Mouse (Mus musculus) forebrain, embryonic 16.5 days (tissue): ENCODE measurements around the gene Kcnj6. TPM values are rescaled to one million over a fixed set of nuclear protein-coding genes. Genes with fewer than 3 reads are reported as not detected.

Source experiments
- ATAC-seq: fragments of 200-750 bp; cut with Nextera tagmentation; 2 replicates; pipeline ENCODE4 v1.8.0; 2017; ENCODE audit warnings: mild to moderate bottlenecking, moderate library complexity
- H3K27ac ChIP-seq: fragments of 300-500 bp; sonication (generic); 2 replicates; pipeline ENCODE4 v1.5.1; 2014; ENCODE audit warnings: low read length, control low read depth
- H3K27me3 ChIP-seq: fragments of 300-500 bp; sonication (generic); replicated peaks from 2 replicates; pipeline ENCODE4 v1.6.1; 2014; ENCODE audit warnings: low read length; ENCODE audit not compliant: control insufficient read depth, insufficient read depth
- H3K36me3 ChIP-seq: fragments of 300-500 bp; sonication (generic); 2 replicates; pipeline ENCODE4 v1.6.1; 2014; ENCODE audit not compliant: control insufficient read depth, insufficient read depth
- H3K4me1 ChIP-seq: fragments of 300-500 bp; sonication (generic); replicated peaks from 2 replicates; pipeline ENCODE4 v1.6.1; 2014; ENCODE audit warnings: low read length; ENCODE audit not compliant: control insufficient read depth, insufficient read depth
- H3K4me2 ChIP-seq: fragments of 300-500 bp; sonication (generic); 2 replicates; pipeline ENCODE4 v1.6.1; 2014; ENCODE audit warnings: mild to moderate bottlenecking, low read length, control low read depth
- H3K4me3 ChIP-seq: fragments of 300-500 bp; sonication (generic); replicated peaks from 2 replicates; pipeline ENCODE4 v1.5.1; 2014; ENCODE audit warnings: mild to moderate bottlenecking, low read length, control low read depth
- H3K9ac ChIP-seq: fragments of 300-500 bp; sonication (generic); replicated peaks from 2 replicates; pipeline ENCODE4 v1.6.1; 2014; ENCODE audit warnings: low read depth, low read length, control low read depth
- H3K9me3 ChIP-seq: fragments of 300-500 bp; sonication (generic); 2 replicates; pipeline ENCODE4 v1.6.1; 2016; ENCODE audit warnings: low read length; ENCODE audit not compliant: control insufficient read depth
- WGBS: fragments of 180-500 bp; shearing (Covaris S2); extraction: QIAGEN DNeasy Blood & Tissue Kit; methylation state at CpG from one replicate; pipeline ENCODE4 v1.1.7; 2014; 5-methylcytosine and 5-hydroxymethylcytosine counted together
- polyA plus RNA-seq: library from polyadenylated mRNA; unstranded; fragments of >200 nt; fragmentation: Nextera tagmentation; extraction: Ambion mirVana; gene quantifications from 2 replicates; pipeline ENCODE4 v1.2.1, GENCODE M21; 2015

The Kcnj6 gene
- polyA plus RNA-seq, 1 experiment from 2014 or later = 1.8 TPM

DNA sequence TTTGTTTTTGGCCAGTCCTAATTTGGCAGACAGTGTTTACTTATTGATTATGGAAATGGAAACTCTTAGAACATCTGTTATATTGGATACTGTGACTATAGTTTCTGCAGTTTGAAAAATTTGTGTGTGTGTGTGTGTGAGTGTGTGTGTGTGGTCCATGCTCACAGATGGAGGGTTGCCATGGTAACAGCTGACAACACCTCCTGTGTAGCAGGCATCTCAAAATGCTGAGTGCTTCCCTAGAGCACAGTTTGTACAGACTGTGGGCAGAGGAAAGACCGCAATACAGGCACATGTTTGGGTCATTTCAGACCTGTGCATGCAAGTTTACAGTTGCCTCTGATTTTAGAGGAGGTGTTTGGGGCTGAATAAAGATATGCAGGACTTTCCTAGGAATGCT is 244.0 kb downstream of the Kcnj6 start:
- H3K4me2 ChIP-seq = no peak overlapping the region
- peaks cover 10% of the 10 kb centered on the region for H3K4me1 ChIP-seq
- H3K4me3 ChIP-seq = no peak overlapping the region
- no peak overlapping the region for H3K27ac ChIP-seq
- no peaks in the 10 kb centered on the region for H3K9me3 ChIP-seq
- no peak overlapping the region for H3K9ac ChIP-seq
- ATAC-seq = peak; percentile 77
- H3K36me3 ChIP-seq = no peaks in the 10 kb centered on the region
- WGBS = 50% methylated on average over 1 of the region's 1 CpGs
- H3K27me3 ChIP-seq = no peaks in the 10 kb centered on the region

GRCm38 (mm10) chr16:94752781-94753180 is 244.7 kb downstream of the Kcnj6 start:
- ATAC-seq = no peak
- no peak overlapping the region for H3K4me3 ChIP-seq
- H3K36me3 ChIP-seq = no peaks in the 10 kb centered on the region
- no peak overlapping the region for H3K27ac ChIP-seq
- no peak overlapping the region for H3K9ac ChIP-seq
- no peaks in the 10 kb centered on the region for H3K9me3 ChIP-seq
- WGBS = 53% methylated on average over 10 of the region's 10 CpGs
- no peaks in the 10 kb centered on the region for H3K27me3 ChIP-seq
- peaks cover 10% of the 10 kb centered on the region for H3K4me1 ChIP-seq
- no peak overlapping the region for H3K4me2 ChIP-seq

DNA sequence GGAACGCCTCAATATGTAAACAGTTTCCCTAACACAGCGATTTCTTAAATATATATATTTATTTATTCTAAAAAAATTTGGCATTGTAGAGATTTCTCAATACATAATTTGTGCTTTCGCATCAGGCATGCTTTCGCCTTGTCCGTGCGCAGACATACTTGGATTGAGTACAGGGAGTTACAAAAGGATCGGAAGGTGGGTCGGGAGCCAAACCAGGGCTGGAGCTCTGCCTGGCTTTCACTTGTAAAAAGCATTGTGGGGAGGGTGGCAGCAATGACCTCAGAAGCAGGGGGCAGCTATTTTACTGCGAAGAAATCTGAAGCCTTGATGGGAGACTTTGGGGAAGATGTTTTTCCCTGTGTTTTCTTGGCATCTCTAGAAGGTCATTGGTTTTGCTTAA is 252.5 kb downstream of the Kcnj6 start:
- Histone ChIP-seq H3K9ac (no peak overlapping the region), H3K27ac (no peak overlapping the region), H3K4me3 (no peak overlapping the region), H3K9me3 (no peaks in the 10 kb centered on the region), H3K4me1 (no peaks in the 10 kb centered on the region), H3K27me3 (no peaks in the 10 kb centered on the region), H3K36me3 (no peaks in the 10 kb centered on the region), H3K4me2 (no peak overlapping the region)
- ATAC-seq = no peak
- 71% methylated on average over 9 of the region's 9 CpGs for WGBS

GRCm38 (mm10) chr16:94743853-94744501 is 253.5 kb downstream of the Kcnj6 start:
- peak; percentile 45; the same call in 1 of the 2 replicates for ATAC-seq
- Histone ChIP-seq H3K4me1 (no peaks in the 10 kb centered on the region), H3K27me3 (no peaks in the 10 kb centered on the region), H3K4me3 (no peak overlapping the region), H3K27ac (no peak overlapping the region), H3K9me3 (no peaks in the 10 kb centered on the region), H3K9ac (no peak overlapping the region), H3K4me2 (peak overlapping the region; percentile 29; the same call in 1 of the 2 replicates), H3K36me3 (no peaks in the 10 kb centered on the region)
- WGBS = 7% methylated on average over 11 of the region's 11 CpGs

GRCm38 (mm10) chr16:94737359-94737687 is 260.2 kb downstream of the Kcnj6 start:
- Histone ChIP-seq H3K27ac (no peak overlapping the region), H3K36me3 (no peaks in the 10 kb centered on the region), H3K27me3 (no peaks in the 10 kb centered on the region), H3K9ac (no peak overlapping the region), H3K9me3 (no peaks in the 10 kb centered on the region), H3K4me1 (no peaks in the 10 kb centered on the region), H3K4me3 (no peak overlapping the region), H3K4me2 (no peak overlapping the region)
- WGBS = 100% methylated on average over 1 of the region's 1 CpGs
- ATAC-seq = no peak

DNA sequence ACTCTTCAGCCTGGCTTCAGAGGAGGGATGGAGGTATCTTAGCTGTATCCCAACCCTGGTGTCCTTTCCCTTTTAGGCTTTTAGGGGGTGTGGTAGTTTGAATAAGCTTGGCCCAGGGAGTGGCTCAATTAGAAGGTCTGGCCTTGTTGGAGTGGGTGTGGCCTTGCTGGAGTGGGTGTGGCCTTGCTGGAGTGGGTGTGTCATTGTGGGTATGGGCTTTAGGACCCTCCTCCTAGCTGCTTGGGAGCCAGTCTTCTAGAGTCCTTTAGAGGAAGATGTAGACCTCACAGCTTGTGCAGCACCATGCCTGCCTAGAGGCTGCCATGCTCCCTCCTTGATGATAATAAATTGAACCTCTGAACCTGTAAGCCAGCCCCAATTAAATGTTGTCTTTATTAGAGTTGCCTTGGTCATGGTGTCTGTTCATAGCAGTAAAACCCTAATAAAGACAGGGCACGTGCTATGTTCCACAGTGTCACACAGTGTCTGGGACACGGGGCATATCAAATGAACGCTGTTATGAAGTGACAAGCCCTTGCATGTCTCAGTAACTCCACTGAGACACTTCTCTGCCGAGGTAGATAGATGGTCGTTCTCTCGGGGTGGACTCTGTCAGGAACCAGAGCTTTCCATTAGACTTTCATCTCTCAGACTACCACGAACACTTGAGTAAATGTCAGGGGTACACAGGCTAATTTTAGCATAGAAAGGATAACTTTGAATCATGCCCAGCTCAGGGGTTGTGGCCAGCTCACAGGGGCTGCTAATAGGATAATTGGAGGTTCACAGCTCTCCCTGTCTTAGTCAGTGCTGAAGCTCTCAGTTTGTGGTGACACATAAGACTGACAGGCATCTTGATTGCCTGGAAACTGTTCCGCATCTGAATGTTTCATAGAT is 260.8 kb downstream of the Kcnj6 start:
- Histone ChIP-seq H3K27ac (no peak overlapping the region), H3K9ac (no peak overlapping the region), H3K4me2 (no peak overlapping the region), H3K4me1 (no peaks in the 10 kb centered on the region), H3K9me3 (no peaks in the 10 kb centered on the region), H3K27me3 (no peaks in the 10 kb centered on the region), H3K36me3 (no peaks in the 10 kb centered on the region), H3K4me3 (no peak overlapping the region)
- no peak for ATAC-seq
- 84% methylated on average over 8 of the region's 8 CpGs for WGBS

- H3K27ac ChIP-seq = no peak overlapping the region
- H3K27me3 ChIP-seq = no peaks in the 10 kb centered on the region
- no peak overlapping the region for H3K4me3 ChIP-seq
- H3K36me3 ChIP-seq = no peaks in the 10 kb centered on the region
- WGBS = 63% methylated on average over 3 of the region's 3 CpGs
- H3K4me2 ChIP-seq = no peak overlapping the region
- no peak for ATAC-seq
- H3K9me3 ChIP-seq = no peaks in the 10 kb centered on the region
- no peaks in the 10 kb centered on the region for H3K4me1 ChIP-seq
- no peak overlapping the region for H3K9ac ChIP-seq
These were observed 262.0 kb downstream of the Kcnj6 start for GRCm38 (mm10) chr16:94735472-94735871.

DNA sequence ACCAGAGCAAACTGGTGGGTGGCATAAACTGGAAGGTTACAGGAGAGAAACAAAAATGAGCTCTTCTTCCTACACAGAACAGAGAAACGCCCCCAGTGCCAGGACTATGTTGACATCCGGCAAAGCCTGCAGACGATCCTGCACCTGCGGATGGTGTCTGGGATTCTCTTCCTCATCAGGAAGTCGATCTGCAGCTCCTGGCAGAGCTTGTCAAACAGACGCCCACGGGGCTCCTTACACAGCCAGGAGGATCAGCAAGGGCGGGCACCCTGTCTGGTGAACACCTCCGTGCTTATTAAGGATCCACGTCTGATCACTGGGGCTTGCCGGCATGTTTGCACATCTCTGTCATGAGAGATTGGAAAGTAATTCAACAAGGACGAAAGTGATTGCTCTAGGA is 266.5 kb downstream of the Kcnj6 start:
- Histone ChIP-seq H3K9me3 (no peaks in the 10 kb centered on the region), H3K4me2 (no peak overlapping the region), H3K36me3 (no peaks in the 10 kb centered on the region), H3K4me3 (no peak overlapping the region), H3K27me3 (no peaks in the 10 kb centered on the region), H3K4me1 (no peaks in the 10 kb centered on the region), H3K27ac (no peak overlapping the region), H3K9ac (no peak overlapping the region)
- ATAC-seq = no peak
- 74% methylated on average over 12 of the region's 12 CpGs for WGBS

DNA sequence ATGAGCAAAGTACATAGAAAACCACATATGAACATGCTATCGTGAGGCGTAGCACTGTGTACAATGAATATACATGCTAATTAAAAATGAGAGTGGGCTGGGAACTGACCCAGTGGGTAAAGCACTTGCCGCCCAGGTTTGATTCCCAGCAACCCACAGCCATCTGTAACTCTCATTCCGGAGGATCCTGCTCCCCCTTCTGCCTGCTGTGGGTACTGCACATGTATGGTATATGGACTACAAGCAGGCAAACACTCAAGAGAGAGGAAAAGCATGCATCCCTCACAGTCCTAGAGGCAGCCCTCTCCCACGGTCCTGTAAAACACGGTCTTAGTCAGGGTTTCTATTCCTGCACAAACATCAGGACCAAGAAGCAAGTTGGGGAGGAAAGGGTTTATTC is 268.3 kb downstream of the Kcnj6 start:
- Histone ChIP-seq H3K4me3 (no peak overlapping the region), H3K9me3 (no peaks in the 10 kb centered on the region), H3K4me1 (peaks cover 3% of the 10 kb centered on the region; the same call in 1 of the 2 replicates), H3K27ac (no peak overlapping the region), H3K9ac (no peak overlapping the region), H3K4me2 (no peak overlapping the region), H3K27me3 (no peaks in the 10 kb centered on the region), H3K36me3 (no peaks in the 10 kb centered on the region)
- 94% methylated on average over 6 of the region's 6 CpGs for WGBS
- no peak for ATAC-seq
